Mouse (Mus musculus): ENCODE measurements around the gene Wdr54. TPM values are rescaled to one million over a fixed set of nuclear protein-coding genes. Genes with fewer than 3 reads are reported as not detected.

Wdr54 gene
- polyA plus RNA-seq, 1 experiment from 2014 or later, result 20.8 TPM

GRCm38 (mm10) chr6:83136291-83136880 lies 19.8 kb downstream of the Wdr54 start:
- Histone ChIP-seq H3K4me1 (peaks cover 30% of the 10 kb centered on the region), H3K27me3 (replicated peaks) (peaks cover 9% of the 10 kb centered on the region; the same call in 1 of the 2 replicates), H3K4me2 (peak overlapping the region; percentile 49), H3K36me3 (replicated peaks) (no peaks in the 10 kb centered on the region), H3K27ac (peak overlapping the region; percentile 76), H3K9ac (0 out of 2 replicates have a peak overlapping the region, but pooled peaks have one; percentile 4), H3K4me3 (peak overlapping the region; percentile 31), H3K9me3 (no peaks in the 10 kb centered on the region)
- WGBS, result 10% methylated on average over 5 of the region's 5 CpGs
- no peak for ATAC-seq (replicated peaks)

- peak overlapping the region; percentile 31 for H3K4me2 ChIP-seq
- no peaks in the 10 kb centered on the region for H3K9me3 ChIP-seq
- H3K36me3 ChIP-seq (replicated peaks), result no peaks in the 10 kb centered on the region
- no peak overlapping the region for H3K9ac ChIP-seq
- H3K27me3 ChIP-seq (replicated peaks), result peaks cover 9% of the 10 kb centered on the region; the same call in 1 of the 2 replicates
- H3K4me1 ChIP-seq, result peaks cover 30% of the 10 kb centered on the region
- H3K27ac ChIP-seq, result no peak overlapping the region
- 0 out of 2 replicates have a peak overlapping the region, but pooled peaks have one; percentile 3 for H3K4me3 ChIP-seq
- ATAC-seq (replicated peaks), result no peak
- WGBS, result 9% methylated on average over 37 of the region's 37 CpGs
Measured at GRCm38 (mm10) chr6:83135571-83136161, 20.5 kb downstream of the Wdr54 start.

- no peak within 1 kb of the TSS for H3K9ac ChIP-seq
- no peak for ATAC-seq (replicated peaks)
- no peak within 1 kb of the TSS for H3K27ac ChIP-seq
- H3K36me3 ChIP-seq (replicated peaks), result no peaks in the 10 kb centered on the region
- H3K4me3 ChIP-seq, result 0 out of 2 replicates have a peak within 1 kb of the TSS, but pooled peaks have one; percentile 3
- H3K9me3 ChIP-seq, result no peaks in the 10 kb centered on the region
- peaks cover 9% of the 10 kb centered on the region; the same call in 1 of the 2 replicates for H3K27me3 ChIP-seq (replicated peaks)
- peak within 1 kb of the TSS; percentile 31 for H3K4me2 ChIP-seq
- peaks cover 30% of the 10 kb centered on the region for H3K4me1 ChIP-seq
- 63% methylated on average over 7 of the region's 7 CpGs for WGBS
Measured at GRCm38 (mm10) chr6:83134951-83135513, 21.2 kb downstream of the Wdr54 start, which contains the start of gene Rtkn. Gene Rtkn (plus strand): TSS chr6:83135463.

GRCm38 (mm10) chr6:83134226-83134625 lies 22.0 kb downstream of the Wdr54 start:
- no peaks in the 10 kb centered on the region for H3K9me3 ChIP-seq
- H3K4me2 ChIP-seq, result no peak overlapping the region
- peaks cover 9% of the 10 kb centered on the region; the same call in 1 of the 2 replicates for H3K27me3 ChIP-seq (replicated peaks)
- H3K9ac ChIP-seq, result no peak overlapping the region
- no peak overlapping the region for H3K4me3 ChIP-seq
- peaks cover 30% of the 10 kb centered on the region for H3K4me1 ChIP-seq
- no peaks in the 10 kb centered on the region for H3K36me3 ChIP-seq (replicated peaks)
- H3K27ac ChIP-seq, result no peak overlapping the region
- ATAC-seq (replicated peaks), result no peak
- WGBS, result 68% methylated on average over 3 of the region's 3 CpGs

- H3K4me1 ChIP-seq, result peaks cover 17% of the 10 kb centered on the region
- no peak for ATAC-seq (replicated peaks)
- H3K9me3 ChIP-seq, result no peaks in the 10 kb centered on the region
- peaks cover 9% of the 10 kb centered on the region; the same call in 1 of the 2 replicates for H3K27me3 ChIP-seq (replicated peaks)
- H3K36me3 ChIP-seq (replicated peaks), result no peaks in the 10 kb centered on the region
- no peak overlapping the region for H3K4me3 ChIP-seq
- WGBS, result 86% methylated on average over 9 of the region's 9 CpGs
- no peak overlapping the region for H3K9ac ChIP-seq
- H3K4me2 ChIP-seq, result no peak overlapping the region
- no peak overlapping the region for H3K27ac ChIP-seq
Measured at GRCm38 (mm10) chr6:83132176-83132919, 23.8 kb downstream of the Wdr54 start.

GRCm38 (mm10) chr6:83131469-83132034 lies 24.6 kb downstream of the Wdr54 start:
- peaks cover 9% of the 10 kb centered on the region for H3K4me1 ChIP-seq
- H3K36me3 ChIP-seq (replicated peaks), result no peaks in the 10 kb centered on the region
- no peak overlapping the region for H3K27ac ChIP-seq
- whole genome bisulfite sequencing, result 82% methylated on average over 6 of the region's 6 CpGs
- H3K4me3 ChIP-seq, result no peak overlapping the region
- no peak overlapping the region for H3K4me2 ChIP-seq
- no peak overlapping the region for H3K9ac ChIP-seq
- no peaks in the 10 kb centered on the region for H3K9me3 ChIP-seq
- no peak for ATAC-seq (replicated peaks)
- H3K27me3 ChIP-seq (replicated peaks), result peaks cover 6% of the 10 kb centered on the region; the same call in 1 of the 2 replicates

GRCm38 (mm10) chr6:83127419-83127818 lies 28.8 kb downstream of the Wdr54 start:
- H3K9ac ChIP-seq, result no peak overlapping the region
- H3K9me3 ChIP-seq, result no peaks in the 10 kb centered on the region
- no peaks in the 10 kb centered on the region for H3K27me3 ChIP-seq (replicated peaks)
- ATAC-seq (replicated peaks), result no peak
- no peak overlapping the region for H3K4me3 ChIP-seq
- 96% methylated on average over 5 of the region's 5 CpGs for whole genome bisulfite sequencing
- H3K27ac ChIP-seq, result no peak overlapping the region
- no peaks in the 10 kb centered on the region for H3K36me3 ChIP-seq (replicated peaks)
- H3K4me2 ChIP-seq, result no peak overlapping the region
- peaks cover 23% of the 10 kb centered on the region for H3K4me1 ChIP-seq

- 22% methylated on average over 5 of the region's 5 CpGs for WGBS
- H3K27me3 ChIP-seq (replicated peaks), result no peaks in the 10 kb centered on the region
- ATAC-seq (replicated peaks), result no peak
- peaks cover 34% of the 10 kb centered on the region for H3K4me1 ChIP-seq
- H3K9ac ChIP-seq, result peak within 1 kb of the TSS; percentile 58
- no peaks in the 10 kb centered on the region for H3K9me3 ChIP-seq
- H3K4me2 ChIP-seq, result peak within 1 kb of the TSS; percentile 73
- H3K27ac ChIP-seq, result peak within 1 kb of the TSS; percentile 64
- peak within 1 kb of the TSS; percentile 89 for H3K4me3 ChIP-seq
- H3K36me3 ChIP-seq (replicated peaks), result no peaks in the 10 kb centered on the region
Measured at GRCm38 (mm10) chr6:83125331-83125730, 30.9 kb downstream of the Wdr54 start, which contains the start of gene Ino80b. Gene Ino80b (minus strand): TSS chr6:83125431.

- Histone ChIP-seq H3K4me3 (peak overlapping the region; percentile 89), H3K9me3 (no peaks in the 10 kb centered on the region), H3K9ac (peak overlapping the region; percentile 58), H3K4me2 (peak overlapping the region; percentile 73), H3K36me3 (replicated peaks) (no peaks in the 10 kb centered on the region), H3K27me3 (replicated peaks) (no peaks in the 10 kb centered on the region), H3K4me1 (peaks cover 39% of the 10 kb centered on the region), H3K27ac (peak overlapping the region; percentile 64)
- under 1% methylated on average over 30 of the region's 30 CpGs for WGBS
- peak; percentile 7 for ATAC-seq (replicated peaks)
Measured at GRCm38 (mm10) chr6:83124851-83125312, 31.3 kb downstream of the Wdr54 start.

GRCm38 (mm10) chr6:83122961-83123360 lies 33.2 kb downstream of the Wdr54 start:
- H3K27me3 ChIP-seq (replicated peaks), result no peaks in the 10 kb centered on the region
- peaks cover 55% of the 10 kb centered on the region for H3K4me1 ChIP-seq
- H3K9ac ChIP-seq, result no peak overlapping the region
- H3K4me2 ChIP-seq, result peak overlapping the region; percentile 94
- WGBS, result 78% methylated on average over 5 of the region's 5 CpGs
- H3K27ac ChIP-seq, result no peak overlapping the region
- ATAC-seq (replicated peaks), result no peak
- no peak overlapping the region for H3K4me3 ChIP-seq
- H3K36me3 ChIP-seq (replicated peaks), result 0 out of 2 replicates have a peak, but pooled peaks cover 2% of the 10 kb centered on the region
- H3K9me3 ChIP-seq, result no peaks in the 10 kb centered on the region

GRCm38 (mm10) chr6:83121863-83122710 lies 34.1 kb downstream of the Wdr54 start:
- H3K27me3 ChIP-seq (replicated peaks), result no peaks in the 10 kb centered on the region
- ATAC-seq (replicated peaks), result peak; percentile 5
- H3K9ac ChIP-seq, result peak overlapping the region; percentile 69
- H3K9me3 ChIP-seq, result no peaks in the 10 kb centered on the region
- peaks cover 62% of the 10 kb centered on the region for H3K4me1 ChIP-seq
- WGBS, result under 1% methylated on average over 52 of the region's 52 CpGs
- peak overlapping the region; percentile 94 for H3K4me2 ChIP-seq
- peaks cover 6% of the 10 kb centered on the region; the same call in 1 of the 2 replicates for H3K36me3 ChIP-seq (replicated peaks)
- H3K27ac ChIP-seq, result peak overlapping the region; percentile 93
- peak overlapping the region; percentile 63 for H3K4me3 ChIP-seq

All from midbrain, embryonic 15.5 days (tissue).